In the genomic region with DNA sequence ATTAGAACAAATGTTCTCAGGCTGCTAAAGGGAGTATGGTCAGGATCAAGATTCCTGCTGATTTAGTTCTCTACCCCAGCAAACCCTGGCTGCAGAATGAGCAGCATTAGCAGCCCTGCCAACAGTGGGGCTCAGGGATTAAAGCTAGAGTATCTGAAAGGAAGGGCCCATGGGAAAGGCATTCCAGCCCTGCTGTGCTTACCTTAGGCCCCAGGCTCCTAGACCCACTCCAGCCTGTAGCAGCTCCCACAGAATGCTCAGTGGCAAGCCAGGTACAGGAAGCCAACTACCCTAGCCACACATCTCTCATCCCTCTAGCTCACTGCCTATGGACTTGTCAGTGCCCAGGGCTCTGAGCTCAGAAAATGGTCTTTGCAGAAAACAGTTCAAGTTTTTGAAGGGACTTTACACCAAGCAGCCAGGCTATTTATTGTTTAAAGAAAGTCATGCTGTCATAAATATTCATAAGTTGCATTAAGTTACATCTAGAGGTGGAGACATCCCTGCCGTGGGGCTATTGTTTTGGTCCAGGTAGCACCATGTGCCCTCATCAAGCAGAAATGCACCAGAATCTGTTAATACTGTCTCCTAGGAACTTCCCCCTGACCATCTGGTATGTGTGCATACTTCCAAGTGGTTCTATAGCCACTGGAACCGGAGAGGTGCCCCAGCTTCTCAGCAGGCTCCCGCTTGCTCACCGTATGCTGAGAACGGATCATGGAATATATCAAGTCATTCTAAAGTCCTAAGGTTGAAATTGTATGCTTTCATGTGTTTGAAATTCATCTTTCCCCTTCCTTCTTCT, we compare ENCODE assay signal across 19 mouse cellular contexts.
DNase-seq lines count a peak whose midpoint lies in the region; ATAC-seq lines count a peak whose summit lies in the region.
"Had no signal": no experiment of that assay in that cellular context is flagged by ENCODE, and none has a peak within 500 bp of the region (broad histone marks: within the 10 kb centered on the region; RNA-seq: fewer than 3 reads in every experiment).

No protein-coding gene starts in this region.

- DNase-seq in heart, adult 11 months = peak; percentile 65
- DNase-seq in heart, postnatal 14 days = no peak
- peak; percentile 82 for DNase-seq in cerebellum, adult 11-12 months
- DNase-seq in cerebellum, adult 9-10 months = peak; percentile 90
- peak; percentile 71 to 78 for DNase-seq in cerebellum, postnatal 25 days
- DNase-seq in gastrocnemius, postnatal 10 days = no peak
- DNase-seq in midbrain, embryonic 14.5 days = no peak
- no peak for DNase-seq in kidney, adult 18-20 months
- DNase-seq: adrenal gland, adult 8-10 months; adrenal gland, postnatal 36 days; forebrain, postnatal 0 days; gastrocnemius, postnatal 14 days; heart, postnatal 36 days; kidney, adult 8-10 months had no signal

- no peak for ATAC-seq in midbrain, embryonic 14.5 days (ENCODE audit: low FRiP score, low TSS enrichment)
- ATAC-seq: forebrain, postnatal 0 days; intestine, embryonic 16.5 days had no signal

- no peaks in the 10 kb centered on the region for H3K36me3 ChIP-seq in midbrain, embryonic 14.5 days (ENCODE audit: control insufficient read depth, insufficient read depth, low read length)
- H3K36me3 ChIP-seq: embryonic facial prominence, embryonic 13.5 days; forebrain, embryonic 12.5 days; heart, embryonic 12.5 days; hindbrain, embryonic 15.5 days had no signal

- H3K27ac ChIP-seq in midbrain, embryonic 14.5 days (replicated peaks; ENCODE audit: low read depth, low read length) = no peak overlapping the region
- H3K27ac ChIP-seq: embryonic facial prominence, embryonic 13.5 days; forebrain, embryonic 12.5 days; hindbrain, embryonic 15.5 days had no signal

- H3K4me2 ChIP-seq in midbrain, embryonic 14.5 days (ENCODE audit: low read length) = no peak overlapping the region
- H3K4me2 ChIP-seq: embryonic facial prominence, embryonic 13.5 days; forebrain, embryonic 12.5 days; heart, embryonic 12.5 days; hindbrain, embryonic 15.5 days had no signal

- no peaks in the 10 kb centered on the region for H3K9me3 ChIP-seq in midbrain, embryonic 14.5 days (ENCODE audit: control insufficient read depth, low read length)
- H3K9me3 ChIP-seq: embryonic facial prominence, embryonic 13.5 days; forebrain, embryonic 12.5 days; heart, embryonic 12.5 days; hindbrain, embryonic 15.5 days had no signal

- no peaks in the 10 kb centered on the region for H3K4me1 ChIP-seq in midbrain, embryonic 14.5 days (ENCODE audit: control insufficient read depth, insufficient read depth, low read length)
- H3K4me1 ChIP-seq: forebrain, embryonic 12.5 days; hindbrain, embryonic 15.5 days had no signal

- H3K9ac ChIP-seq in midbrain, embryonic 14.5 days (replicated peaks; ENCODE audit: low read length) = no peak overlapping the region
- H3K9ac ChIP-seq: embryonic facial prominence, embryonic 13.5 days; forebrain, embryonic 12.5 days; forebrain, postnatal 0 days; heart, embryonic 12.5 days; hindbrain, embryonic 15.5 days had no signal

- intact Hi-C loops in heart, postnatal 14 days (cut with DNase I) = no loop called here

- WGBS in midbrain, embryonic 14.5 days = 68% methylated on average over 5 of the region's 5 CpGs

- H3K27me3 ChIP-seq in midbrain, embryonic 14.5 days (ENCODE audit: control insufficient read depth, insufficient read depth, low read length) = no peaks in the 10 kb centered on the region
- H3K27me3 ChIP-seq: embryonic facial prominence, embryonic 13.5 days; forebrain, embryonic 12.5 days; heart, embryonic 12.5 days; hindbrain, embryonic 15.5 days had no signal

- H3K4me3 ChIP-seq in midbrain, embryonic 14.5 days (replicated peaks; ENCODE audit: low read depth, low read length) = no peak overlapping the region
- H3K4me3 ChIP-seq: embryonic facial prominence, embryonic 13.5 days; forebrain, embryonic 12.5 days; heart, embryonic 12.5 days; hindbrain, embryonic 15.5 days had no signal

Comparison
In these comparisons a context has a peak if more than half of its experiments do, and no peak if none do; other contexts are left out.
1. DNase-seq: peak in heart, adult 11 months (single experiment), cerebellum, adult 11-12 months (single experiment), cerebellum, adult 9-10 months (single experiment) and cerebellum, postnatal 25 days (2 of 2); none in heart, postnatal 14 days (0 of 2), gastrocnemius, postnatal 10 days (single experiment), midbrain, embryonic 14.5 days (single experiment) and kidney, adult 18-20 months (single experiment).